Mouse (Mus musculus) midbrain, embryonic 16.5 days (tissue): ENCODE measurements at regions not wholly inside any gene's neighbourhood (a gene's known extent, or its start where the extent isn't known, plus 50 kb on each side); places are given as distances from the start of the nearest gene placed in this dataset.

Experiments
- ATAC-seq: fragments of 200-750 bp; cut with Nextera tagmentation; 2 replicates; pipeline ENCODE4 v1.8.0; 2017; ENCODE audit warnings: moderate TSS enrichment
- H3K27ac ChIP-seq: fragments of 300-500 bp; sonication (generic); 2 replicates; pipeline ENCODE4 v1.5.1; 2014; ENCODE audit warnings: mild to moderate bottlenecking, low read length, mixed read lengths
- H3K27me3 ChIP-seq: fragments of 300-500 bp; sonication (generic); 2 replicates; pipeline ENCODE4 v1.6.1; 2014; ENCODE audit warnings: low read depth, low read length, mixed read lengths; ENCODE audit not compliant: control insufficient read depth, insufficient read depth
- H3K36me3 ChIP-seq: fragments of 300-500 bp; sonication (generic); 2 replicates; pipeline ENCODE4 v1.6.1; 2014; ENCODE audit warnings: mild to moderate bottlenecking, low read length, moderate library complexity, mixed read lengths; ENCODE audit not compliant: control insufficient read depth, insufficient read depth
- H3K4me1 ChIP-seq: fragments of 300-500 bp; sonication (generic); 2 replicates; pipeline ENCODE4 v1.6.1; 2014; ENCODE audit warnings: mild to moderate bottlenecking, low read length, mixed read lengths; ENCODE audit not compliant: control insufficient read depth, insufficient read depth
- H3K4me2 ChIP-seq: fragments of 300-500 bp; sonication (generic); 2 replicates; pipeline ENCODE4 v1.6.1; 2014; ENCODE audit warnings: mild to moderate bottlenecking, low read length, mixed read lengths
- H3K4me3 ChIP-seq: fragments of 300-500 bp; sonication (generic); 2 replicates; pipeline ENCODE4 v1.5.1; 2014; ENCODE audit warnings: low read depth, mild to moderate bottlenecking, low read length, moderate library complexity, mixed read lengths
- H3K9ac ChIP-seq: fragments of 300-500 bp; sonication (generic); 2 replicates; pipeline ENCODE4 v1.6.1; 2014; ENCODE audit warnings: low read depth, low read length, mixed read lengths
- H3K9me3 ChIP-seq: fragments of 300-500 bp; sonication (generic); replicated peaks from 2 replicates; pipeline ENCODE4 v1.6.1; 2014; ENCODE audit warnings: mild to moderate bottlenecking, low read length, mixed read lengths; ENCODE audit not compliant: control insufficient read depth, poor library complexity, severe bottlenecking
- WGBS: fragments of 180-500 bp; shearing (Covaris S2); extraction: QIAGEN DNeasy Blood & Tissue Kit; methylation state at CpG from one replicate; pipeline ENCODE4 v1.1.7; 2014; 5-methylcytosine and 5-hydroxymethylcytosine counted together

- H3K36me3 ChIP-seq = no peaks in the 10 kb centered on the region
- H3K4me1 ChIP-seq = no peaks in the 10 kb centered on the region
- WGBS = 95% methylated on average over 1 of the region's 1 CpGs
- no peak overlapping the region for H3K4me2 ChIP-seq
- H3K27me3 ChIP-seq = no peaks in the 10 kb centered on the region
- no peak for ATAC-seq
- H3K4me3 ChIP-seq = no peak overlapping the region
- H3K27ac ChIP-seq = no peak overlapping the region
- H3K9ac ChIP-seq = no peak overlapping the region
- no peaks in the 10 kb centered on the region for H3K9me3 ChIP-seq
These were observed 379.5 kb upstream of the Tmem132c start for GRCm38 (mm10) chr5:126862078-126862477.

- no peak overlapping the region for H3K27ac ChIP-seq
- H3K4me2 ChIP-seq = no peak overlapping the region
- H3K9ac ChIP-seq = no peak overlapping the region
- no peak overlapping the region for H3K4me3 ChIP-seq
- no peak for ATAC-seq
- no peaks in the 10 kb centered on the region for H3K27me3 ChIP-seq
- no peaks in the 10 kb centered on the region for H3K4me1 ChIP-seq
- no peaks in the 10 kb centered on the region for H3K36me3 ChIP-seq
- WGBS = 91% methylated on average over 1 of the region's 1 CpGs
- no peaks in the 10 kb centered on the region for H3K9me3 ChIP-seq
These were observed 365.8 kb upstream of the Tmem132c start for GRCm38 (mm10) chr5:126875842-126876241.

GRCm38 (mm10) chr5:126890710-126891109 lies 350.9 kb upstream of the Tmem132c start:
- 85% methylated on average over 1 of the region's 1 CpGs for WGBS
- Histone ChIP-seq H3K9me3 (no peaks in the 10 kb centered on the region), H3K4me3 (no peak overlapping the region), H3K27me3 (no peaks in the 10 kb centered on the region), H3K36me3 (no peaks in the 10 kb centered on the region), H3K9ac (no peak overlapping the region), H3K4me2 (no peak overlapping the region), H3K27ac (no peak overlapping the region), H3K4me1 (peaks cover 2% of the 10 kb centered on the region; the same call in 1 of the 2 replicates)
- no peak for ATAC-seq

- Histone ChIP-seq H3K4me2 (no peak overlapping the region), H3K9ac (no peak overlapping the region), H3K27me3 (no peaks in the 10 kb centered on the region), H3K4me3 (no peak overlapping the region), H3K9me3 (no peaks in the 10 kb centered on the region), H3K4me1 (peaks cover 2% of the 10 kb centered on the region; the same call in 1 of the 2 replicates), H3K27ac (no peak overlapping the region), H3K36me3 (no peaks in the 10 kb centered on the region)
- no peak for ATAC-seq
- 94% methylated on average over 4 of the region's 4 CpGs for WGBS
These were observed 348.5 kb upstream of the Tmem132c start for GRCm38 (mm10) chr5:126893063-126893462.

- ATAC-seq = no peak
- Histone ChIP-seq H3K9me3 (no peaks in the 10 kb centered on the region), H3K27me3 (no peaks in the 10 kb centered on the region), H3K9ac (no peak overlapping the region), H3K4me3 (no peak overlapping the region), H3K27ac (no peak overlapping the region), H3K36me3 (no peaks in the 10 kb centered on the region), H3K4me1 (no peaks in the 10 kb centered on the region), H3K4me2 (no peak overlapping the region)
- 97% methylated on average over 2 of the region's 2 CpGs for whole genome bisulfite sequencing
These were observed 331.5 kb upstream of the Tmem132c start for GRCm38 (mm10) chr5:126910084-126910483.

GRCm38 (mm10) chr5:126917300-126917699 lies 324.3 kb upstream of the Tmem132c start:
- no peaks in the 10 kb centered on the region for H3K4me1 ChIP-seq
- WGBS = 73% methylated on average over 7 of the region's 7 CpGs
- ATAC-seq = no peak
- no peaks in the 10 kb centered on the region for H3K36me3 ChIP-seq
- H3K9me3 ChIP-seq = 0 out of 2 replicates have a peak, but pooled peaks cover 3% of the 10 kb centered on the region
- H3K27ac ChIP-seq = no peak overlapping the region
- no peak overlapping the region for H3K4me2 ChIP-seq
- no peak overlapping the region for H3K9ac ChIP-seq
- no peak overlapping the region for H3K4me3 ChIP-seq
- no peaks in the 10 kb centered on the region for H3K27me3 ChIP-seq

- no peak overlapping the region for H3K27ac ChIP-seq
- H3K4me1 ChIP-seq = no peaks in the 10 kb centered on the region
- WGBS = 54% methylated on average over 2 of the region's 2 CpGs
These were observed 308.1 kb upstream of the Tmem132c start for GRCm38 (mm10) chr5:126933466-126933865.

GRCm38 (mm10) chr5:126944861-126945260 lies 296.7 kb upstream of the Tmem132c start:
- Histone ChIP-seq H3K27me3 (no peaks in the 10 kb centered on the region), H3K9ac (no peak overlapping the region), H3K9me3 (no peaks in the 10 kb centered on the region), H3K27ac (no peak overlapping the region), H3K4me2 (no peak overlapping the region), H3K36me3 (no peaks in the 10 kb centered on the region), H3K4me3 (no peak overlapping the region), H3K4me1 (no peaks in the 10 kb centered on the region)
- 69% methylated on average over 7 of the region's 7 CpGs for WGBS
- ATAC-seq = no peak

More at GRCm38 (mm10) chr5:126933466-126933865, 308.1 kb upstream of the Tmem132c start:
- no peak for ATAC-seq
- Histone ChIP-seq H3K9ac (no peak overlapping the region), H3K4me3 (no peak overlapping the region), H3K9me3 (no peaks in the 10 kb centered on the region), H3K36me3 (no peaks in the 10 kb centered on the region), H3K4me2 (no peak overlapping the region), H3K27me3 (no peaks in the 10 kb centered on the region)

GRCm38 (mm10) chr5:126954189-126954588 lies 287.4 kb upstream of the Tmem132c start:
- no peak overlapping the region for H3K4me2 ChIP-seq
- H3K27me3 ChIP-seq = no peaks in the 10 kb centered on the region
- no peak for ATAC-seq
- H3K9ac ChIP-seq = no peak overlapping the region
- no peaks in the 10 kb centered on the region for H3K4me1 ChIP-seq
- no peaks in the 10 kb centered on the region for H3K9me3 ChIP-seq
- WGBS = 71% methylated on average over 5 of the region's 5 CpGs
- no peak overlapping the region for H3K27ac ChIP-seq
- no peak overlapping the region for H3K4me3 ChIP-seq
- H3K36me3 ChIP-seq = no peaks in the 10 kb centered on the region
